Mouse (Mus musculus): ENCODE data around the gene Pex5l. TPM values are rescaled to one million over a fixed set of nuclear protein-coding genes. Genes with fewer than 3 reads are reported as not detected.

Gene Pex5l
- polyA plus RNA-seq (2015; fragmentation: Nextera tagmentation; extraction: Ambion mirVana): 1.3 and 1.7 TPM in 2 replicates

- Histone ChIP-seq H3K27ac (replicated peaks) (peak within 1 kb of the TSS; percentile 50; the same call in 1 of the 2 replicates), H3K9me3 (no peaks in the 10 kb centered on the region)
- WGBS: under 1% methylated on average over 77 of the region's 88 CpGs
These were observed at the start of gene Pex5l for GRCm38 (mm10) chr3:33142901-33143461. TSS of gene Pex5l (minus strand) at chr3:33143247.

GRCm38 (mm10) chr3:33165186-33165585, 22.1 kb upstream of the Pex5l start:
- H3K4me1 ChIP-seq: no peaks in the 10 kb centered on the region
- H3K4me2 ChIP-seq (replicated peaks): no peak overlapping the region
- H3K9ac ChIP-seq (replicated peaks): no peak overlapping the region
- H3K9me3 ChIP-seq: no peaks in the 10 kb centered on the region
- ATAC-seq (replicated peaks): no peak
- H3K27me3 ChIP-seq: no peaks in the 10 kb centered on the region
- no peaks in the 10 kb centered on the region for H3K36me3 ChIP-seq
- H3K4me3 ChIP-seq: no peak overlapping the region
- H3K27ac ChIP-seq (replicated peaks): no peak overlapping the region
- WGBS: 84% methylated on average over 3 of the region's 3 CpGs

More at GRCm38 (mm10) chr3:33142901-33143461, at the start of gene Pex5l:
- H3K36me3 ChIP-seq: no peaks in the 10 kb centered on the region
- peak; percentile 95 for ATAC-seq (replicated peaks)
- H3K4me2 ChIP-seq (replicated peaks): peak within 1 kb of the TSS; percentile 93
- peaks cover 23% of the 10 kb centered on the region for H3K27me3 ChIP-seq
- peak within 1 kb of the TSS; percentile 83 for H3K4me3 ChIP-seq
- peak within 1 kb of the TSS; percentile 68 for H3K9ac ChIP-seq (replicated peaks)
- peaks cover 13% of the 10 kb centered on the region for H3K4me1 ChIP-seq

GRCm38 (mm10) chr3:33163821-33164220, 20.8 kb upstream of the Pex5l start:
- ATAC-seq (replicated peaks): no peak
- no peaks in the 10 kb centered on the region for H3K27me3 ChIP-seq
- no peak overlapping the region for H3K27ac ChIP-seq (replicated peaks)
- no peak overlapping the region for H3K9ac ChIP-seq (replicated peaks)
- no peaks in the 10 kb centered on the region for H3K9me3 ChIP-seq
- H3K4me2 ChIP-seq (replicated peaks): no peak overlapping the region
- no peak overlapping the region for H3K4me3 ChIP-seq
- no peaks in the 10 kb centered on the region for H3K4me1 ChIP-seq
- H3K36me3 ChIP-seq: no peaks in the 10 kb centered on the region

- WGBS: 86% methylated on average over 7 of the region's 7 CpGs
These were observed 545 bp upstream of the Pex5l start for GRCm38 (mm10) chr3:33143592-33143991.

GRCm38 (mm10) chr3:33142398-33142797, 649 bp downstream of the Pex5l start:
- ATAC-seq (replicated peaks): peak; percentile 39
- peaks cover 23% of the 10 kb centered on the region for H3K27me3 ChIP-seq
- no peaks in the 10 kb centered on the region for H3K36me3 ChIP-seq
- peak overlapping the region; percentile 68 for H3K9ac ChIP-seq (replicated peaks)
- WGBS: 0% methylated on average over 17 of the region's 17 CpGs
- no peaks in the 10 kb centered on the region for H3K9me3 ChIP-seq
- H3K4me3 ChIP-seq: peak overlapping the region; percentile 83
- peak overlapping the region; percentile 93 for H3K4me2 ChIP-seq (replicated peaks)
- H3K27ac ChIP-seq (replicated peaks): no peak overlapping the region
- H3K4me1 ChIP-seq: peaks cover 13% of the 10 kb centered on the region

More at GRCm38 (mm10) chr3:33143592-33143991, 545 bp upstream of the Pex5l start:
- H3K36me3 ChIP-seq: no peaks in the 10 kb centered on the region
- peak overlapping the region; percentile 83 for H3K4me3 ChIP-seq
- peak overlapping the region; percentile 93 for H3K4me2 ChIP-seq (replicated peaks)
- peak; percentile 23 for ATAC-seq (replicated peaks)
- H3K9ac ChIP-seq (replicated peaks): no peak overlapping the region; the same call in 1 of the 2 replicates
- no peaks in the 10 kb centered on the region for H3K9me3 ChIP-seq
- peaks cover 23% of the 10 kb centered on the region for H3K27me3 ChIP-seq
- peaks cover 13% of the 10 kb centered on the region for H3K4me1 ChIP-seq
- no peak overlapping the region for H3K27ac ChIP-seq (replicated peaks)

GRCm38 (mm10) chr3:33129944-33130343, 13.1 kb downstream of the Pex5l start:
- Histone ChIP-seq H3K4me3 (no peak overlapping the region), H3K9ac (replicated peaks) (no peak overlapping the region)
- ATAC-seq (replicated peaks): no peak

DNA sequence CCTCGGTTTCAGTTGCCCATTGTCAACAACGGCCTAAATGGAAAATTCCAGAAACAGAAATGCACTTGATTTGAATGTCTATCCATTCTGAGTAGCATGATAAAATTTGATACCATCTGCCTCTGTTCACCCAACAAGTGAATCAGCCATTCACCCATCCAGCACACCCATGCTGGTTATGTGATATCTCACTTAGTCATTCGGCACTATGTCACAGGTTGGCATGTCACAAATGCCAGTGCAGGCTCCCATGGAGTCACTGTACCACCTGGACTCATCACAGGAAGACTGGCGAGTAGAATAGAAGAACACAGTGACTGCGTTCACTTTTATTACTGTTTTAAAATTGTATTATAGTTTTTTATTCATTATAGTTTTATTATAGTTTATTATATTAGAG, 18.3 kb downstream of the Pex5l start:
- Histone ChIP-seq H3K4me2 (replicated peaks) (no peak overlapping the region), H3K36me3 (no peaks in the 10 kb centered on the region), H3K27ac (replicated peaks) (no peak overlapping the region), H3K27me3 (no peaks in the 10 kb centered on the region), H3K4me3 (no peak overlapping the region), H3K9me3 (no peaks in the 10 kb centered on the region), H3K4me1 (no peaks in the 10 kb centered on the region), H3K9ac (replicated peaks) (no peak overlapping the region)
- 80% methylated on average over 5 of the region's 5 CpGs for WGBS
- no peak for ATAC-seq (replicated peaks)

More at GRCm38 (mm10) chr3:33129944-33130343, 13.1 kb downstream of the Pex5l start:
- no peaks in the 10 kb centered on the region for H3K27me3 ChIP-seq
- no peaks in the 10 kb centered on the region for H3K4me1 ChIP-seq
- H3K4me2 ChIP-seq (replicated peaks): no peak overlapping the region
- H3K27ac ChIP-seq (replicated peaks): no peak overlapping the region
- H3K36me3 ChIP-seq: no peaks in the 10 kb centered on the region
- no peaks in the 10 kb centered on the region for H3K9me3 ChIP-seq

GRCm38 (mm10) chr3:33105785-33106184, 37.3 kb downstream of the Pex5l start:
- H3K4me1 ChIP-seq: no peaks in the 10 kb centered on the region
- no peaks in the 10 kb centered on the region for H3K27me3 ChIP-seq
- 99% methylated on average over 2 of the region's 2 CpGs for WGBS
- H3K36me3 ChIP-seq: no peaks in the 10 kb centered on the region
- H3K4me2 ChIP-seq (replicated peaks): no peak overlapping the region
- H3K27ac ChIP-seq (replicated peaks): no peak overlapping the region
- no peak overlapping the region for H3K9ac ChIP-seq (replicated peaks)
- H3K9me3 ChIP-seq: no peaks in the 10 kb centered on the region
- no peak for ATAC-seq (replicated peaks)
- no peak overlapping the region for H3K4me3 ChIP-seq

DNA sequence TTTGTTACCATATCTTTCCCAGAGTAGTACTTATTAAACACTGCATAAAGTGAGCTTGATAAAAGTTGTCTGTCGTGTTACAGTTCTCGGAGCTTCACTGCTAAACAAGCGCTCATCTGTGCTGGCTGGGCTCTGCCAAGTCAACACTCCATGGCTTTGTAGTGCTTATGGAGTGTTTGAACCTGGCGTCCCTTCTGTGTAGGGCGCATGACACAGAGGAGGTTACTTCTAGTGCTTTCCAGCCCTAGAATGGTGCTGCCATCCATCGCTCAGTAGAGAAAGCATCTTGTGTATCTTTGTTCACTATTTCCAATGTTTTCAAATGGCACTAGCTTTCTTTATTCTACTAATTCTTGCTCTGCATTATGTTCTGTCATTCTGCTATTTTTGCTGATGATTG, 39.5 kb downstream of the Pex5l start:
- H3K36me3 ChIP-seq: no peaks in the 10 kb centered on the region
- H3K4me3 ChIP-seq: no peak overlapping the region
- no peak overlapping the region for H3K9ac ChIP-seq (replicated peaks)
- no peaks in the 10 kb centered on the region for H3K27me3 ChIP-seq
- no peaks in the 10 kb centered on the region for H3K4me1 ChIP-seq
- no peaks in the 10 kb centered on the region for H3K9me3 ChIP-seq
- H3K27ac ChIP-seq (replicated peaks): no peak overlapping the region
- H3K4me2 ChIP-seq (replicated peaks): no peak overlapping the region
- ATAC-seq (replicated peaks): no peak
- 92% methylated on average over 6 of the region's 6 CpGs for WGBS

- Histone ChIP-seq H3K4me1 (no peaks in the 10 kb centered on the region), H3K36me3 (no peaks in the 10 kb centered on the region), H3K27me3 (no peaks in the 10 kb centered on the region), H3K9me3 (no peaks in the 10 kb centered on the region), H3K27ac (replicated peaks) (no peak overlapping the region), H3K4me2 (replicated peaks) (no peak overlapping the region), H3K9ac (replicated peaks) (no peak overlapping the region), H3K4me3 (no peak overlapping the region)
- WGBS: 68% methylated on average over 9 of the region's 9 CpGs
- no peak for ATAC-seq (replicated peaks)
These were observed 44.3 kb downstream of the Pex5l start for GRCm38 (mm10) chr3:33098550-33099295.

- Histone ChIP-seq H3K36me3 (no peaks in the 10 kb centered on the region), H3K9me3 (no peaks in the 10 kb centered on the region), H3K4me3 (no peak overlapping the region), H3K27me3 (no peaks in the 10 kb centered on the region), H3K4me2 (replicated peaks) (no peak overlapping the region), H3K9ac (replicated peaks) (no peak overlapping the region), H3K4me1 (peaks cover 9% of the 10 kb centered on the region), H3K27ac (replicated peaks) (no peak overlapping the region)
- ATAC-seq (replicated peaks): no peak
- WGBS: 61% methylated on average over 6 of the region's 6 CpGs
These were observed 49.4 kb downstream of the Pex5l start for GRCm38 (mm10) chr3:33093646-33094045.

DNA sequence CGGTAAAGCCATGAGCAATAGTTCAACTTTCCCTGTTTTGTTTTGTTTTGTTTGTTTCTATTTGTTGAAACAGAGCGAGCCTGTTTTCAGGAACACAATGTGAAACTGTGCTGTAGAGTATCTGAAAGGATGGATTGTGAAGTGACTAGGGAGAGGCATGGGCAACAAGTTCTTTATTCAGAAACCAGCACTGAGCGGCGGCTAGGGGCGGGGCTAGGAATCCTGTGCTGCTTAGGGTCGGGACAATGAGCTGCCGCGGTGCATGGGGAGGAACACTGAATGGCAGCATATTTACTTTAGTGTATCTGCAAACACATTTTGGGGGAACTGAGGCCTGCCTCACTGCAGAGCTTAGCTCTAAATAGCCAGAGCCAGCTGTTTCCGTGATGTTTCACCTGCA, 53.0 kb downstream of the Pex5l start:
- H3K4me2 ChIP-seq (replicated peaks): peak overlapping the region; percentile 52
- no peak overlapping the region for H3K27ac ChIP-seq (replicated peaks)
- no peaks in the 10 kb centered on the region for H3K9me3 ChIP-seq
- peak overlapping the region; percentile 25 for H3K4me3 ChIP-seq
- peaks cover 9% of the 10 kb centered on the region for H3K4me1 ChIP-seq
- H3K9ac ChIP-seq (replicated peaks): no peak overlapping the region
- H3K36me3 ChIP-seq: no peaks in the 10 kb centered on the region
- H3K27me3 ChIP-seq: no peaks in the 10 kb centered on the region
- 3% methylated on average over 9 of the region's 9 CpGs for WGBS
- peak; percentile 94 for ATAC-seq (replicated peaks)
